Mouse (Mus musculus): ENCODE results near the gene Samd13. TPM values are rescaled to one million over a fixed set of nuclear protein-coding genes. Genes with fewer than 3 reads are reported as not detected.

Samd13 gene
- polyA plus RNA-seq, 1 experiment from 2014 or later = 0.72 TPM

DNA sequence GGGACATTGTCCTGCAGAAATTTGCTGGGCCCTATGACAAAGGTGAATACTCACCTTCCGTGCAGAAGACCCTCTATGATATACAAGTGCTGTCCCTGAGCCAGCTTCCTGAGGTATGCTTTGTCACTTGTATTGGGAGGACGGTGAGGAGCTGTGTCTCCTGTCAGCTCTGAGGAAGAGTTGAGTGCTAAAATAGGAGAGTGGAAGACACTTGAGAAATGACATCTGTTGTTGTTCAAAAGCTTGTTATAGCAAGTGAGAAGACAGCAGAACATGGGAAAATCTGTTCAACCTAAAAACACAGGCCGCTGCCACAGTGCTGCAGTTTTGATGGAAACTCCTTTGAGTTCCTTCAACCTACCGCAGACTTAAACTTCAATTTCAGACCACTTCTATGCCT, 59.6 kb downstream of the Samd13 start:
- no peaks in the 10 kb centered on the region for H3K27me3 ChIP-seq (ENCODE audit: low read depth, poor library complexity, severe bottlenecking)
- H3K4me1 ChIP-seq = peaks cover 6% of the 10 kb centered on the region
- H3K9me3 ChIP-seq (replicated peaks) = no peaks in the 10 kb centered on the region
- no peak for DNase-seq (ENCODE audit: low spot score)
- H3K4me3 ChIP-seq = no peak overlapping the region
- H3K36me3 ChIP-seq = no peaks in the 10 kb centered on the region
- 94% methylated on average over 4 of the region's 4 CpGs for WGBS
- no peak overlapping the region for H3K27ac ChIP-seq (replicated peaks)

GRCm38 (mm10) chr3:146621966-146622365, 63.4 kb downstream of the Samd13 start:
- WGBS = 87% methylated on average over 11 of the region's 11 CpGs
- DNase-seq (ENCODE audit: low spot score) = no peak
- no peaks in the 10 kb centered on the region for H3K36me3 ChIP-seq
- no peaks in the 10 kb centered on the region for H3K27me3 ChIP-seq (ENCODE audit: low read depth, poor library complexity, severe bottlenecking)
- H3K4me3 ChIP-seq = no peak overlapping the region
- no peaks in the 10 kb centered on the region for H3K9me3 ChIP-seq (replicated peaks)
- no peaks in the 10 kb centered on the region for H3K4me1 ChIP-seq
- H3K27ac ChIP-seq (replicated peaks) = no peak overlapping the region

GRCm38 (mm10) chr3:146620555-146621249, 64.7 kb downstream of the Samd13 start:
- WGBS = 91% methylated on average over 14 of the region's 14 CpGs
- no peak for DNase-seq (ENCODE audit: low spot score)

GRCm38 (mm10) chr3:146620101-146620500, 65.3 kb downstream of the Samd13 start:
- DNase-seq (ENCODE audit: low spot score) = no peak
- H3K27me3 ChIP-seq (ENCODE audit: low read depth, poor library complexity, severe bottlenecking) = no peaks in the 10 kb centered on the region
- H3K4me3 ChIP-seq = no peak overlapping the region
- H3K36me3 ChIP-seq = no peaks in the 10 kb centered on the region
- H3K4me1 ChIP-seq = no peaks in the 10 kb centered on the region
- no peaks in the 10 kb centered on the region for H3K9me3 ChIP-seq (replicated peaks)
- WGBS = 90% methylated on average over 10 of the region's 10 CpGs
- no peak overlapping the region for H3K27ac ChIP-seq (replicated peaks)

More at GRCm38 (mm10) chr3:146620555-146621249, 64.7 kb downstream of the Samd13 start:
- Histone ChIP-seq H3K27ac (replicated peaks) (no peak overlapping the region), H3K9me3 (replicated peaks) (no peaks in the 10 kb centered on the region), H3K36me3 (no peaks in the 10 kb centered on the region), H3K4me3 (no peak overlapping the region), H3K4me1 (no peaks in the 10 kb centered on the region), H3K27me3 (ENCODE audit: low read depth, poor library complexity, severe bottlenecking) (no peaks in the 10 kb centered on the region)

DNA sequence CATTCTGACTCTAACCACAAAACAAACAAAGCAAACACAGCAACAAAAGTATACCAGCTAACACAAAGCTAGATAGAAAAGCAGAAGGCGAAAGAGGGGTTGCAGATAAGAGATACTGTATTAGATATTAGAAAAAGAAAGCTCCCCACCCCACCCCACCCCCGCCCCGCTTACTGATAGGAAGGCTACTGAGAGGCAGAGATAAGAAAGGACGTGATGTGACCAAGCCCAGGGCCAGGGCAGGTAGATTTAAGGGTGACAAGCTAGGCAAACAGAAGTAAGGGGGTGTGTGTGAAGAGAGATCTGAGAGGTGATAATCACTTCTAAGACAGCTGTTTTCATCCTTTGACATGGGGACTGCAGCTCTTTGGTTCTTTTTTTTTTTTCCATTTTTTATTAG, 67.0 kb downstream of the Samd13 start:
- no peak for DNase-seq (ENCODE audit: low spot score)

DNA sequence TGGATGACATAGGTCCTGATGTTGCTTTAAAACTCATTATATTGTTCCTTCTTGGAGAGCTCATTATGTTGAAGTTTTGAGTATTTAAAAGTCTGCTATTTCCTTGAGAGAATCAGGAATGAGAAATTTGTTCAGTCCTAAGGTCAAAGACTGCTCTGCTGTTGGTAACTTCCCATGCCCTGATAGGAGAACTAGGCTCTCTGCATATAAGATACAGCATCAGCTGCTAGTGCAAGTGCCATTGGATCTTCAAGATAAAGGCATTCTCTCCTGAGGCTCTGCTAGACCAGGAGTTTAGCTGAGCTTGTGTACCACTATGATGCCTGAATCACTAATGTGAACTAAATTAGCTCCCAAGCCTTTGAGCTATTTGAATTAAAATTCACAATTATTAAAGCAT, 67.4 kb downstream of the Samd13 start:
- no peak for DNase-seq (ENCODE audit: low spot score)
- no peak overlapping the region for H3K27ac ChIP-seq (replicated peaks)
- H3K27me3 ChIP-seq (ENCODE audit: low read depth, poor library complexity, severe bottlenecking) = no peaks in the 10 kb centered on the region
- no peak overlapping the region for H3K4me3 ChIP-seq
- H3K4me1 ChIP-seq = no peaks in the 10 kb centered on the region
- no peaks in the 10 kb centered on the region for H3K36me3 ChIP-seq
- H3K9me3 ChIP-seq (replicated peaks) = no peaks in the 10 kb centered on the region

More for the DNA sequence above, 67.0 kb downstream of the Samd13 start:
- no peak overlapping the region for H3K4me3 ChIP-seq
- no peak overlapping the region for H3K27ac ChIP-seq (replicated peaks)
- no peaks in the 10 kb centered on the region for H3K36me3 ChIP-seq
- H3K9me3 ChIP-seq (replicated peaks) = no peaks in the 10 kb centered on the region
- H3K27me3 ChIP-seq (ENCODE audit: low read depth, poor library complexity, severe bottlenecking) = no peaks in the 10 kb centered on the region
- no peaks in the 10 kb centered on the region for H3K4me1 ChIP-seq
- 86% methylated on average over 4 of the region's 4 CpGs for WGBS

DNA sequence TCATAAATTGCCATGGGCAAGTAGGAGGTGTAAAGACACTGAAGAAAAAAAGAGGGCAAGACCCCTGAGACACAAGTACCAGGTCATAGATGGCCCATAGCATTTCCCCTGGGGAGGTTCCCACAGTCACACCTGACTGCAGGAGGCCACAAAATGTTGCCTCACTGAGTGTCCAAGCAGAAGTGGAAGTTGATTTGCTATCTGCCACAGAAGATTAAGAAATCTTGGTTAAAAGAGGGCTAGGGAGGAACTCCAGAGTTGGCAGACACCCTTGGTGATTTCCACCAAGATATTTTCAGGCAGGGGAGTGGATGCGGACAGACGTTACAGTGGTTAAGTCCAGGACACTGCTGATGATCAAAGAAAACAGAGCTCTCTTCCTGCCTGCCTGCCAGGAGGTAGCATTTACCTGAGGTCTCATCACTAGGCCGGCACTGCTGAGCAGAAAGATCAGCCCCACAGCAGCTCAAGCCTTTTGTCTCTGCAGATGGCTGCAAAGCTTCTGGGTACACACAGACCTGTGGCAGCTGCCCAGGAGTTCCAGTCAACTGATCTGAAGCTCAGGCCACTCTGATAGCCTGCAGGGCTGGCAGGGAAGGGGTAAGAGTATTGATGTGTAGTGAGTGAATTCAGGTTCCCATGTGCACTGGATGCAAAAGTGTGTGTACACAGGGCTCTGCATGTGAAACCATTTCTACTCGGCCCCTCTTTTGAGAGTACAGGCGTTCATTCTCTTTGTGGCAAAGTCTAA, 68.7 kb downstream of the Samd13 start:
- H3K4me1 ChIP-seq = no peaks in the 10 kb centered on the region
- no peaks in the 10 kb centered on the region for H3K9me3 ChIP-seq (replicated peaks)
- WGBS = 80% methylated on average over 5 of the region's 5 CpGs

GRCm38 (mm10) chr3:146615496-146615895, 69.9 kb downstream of the Samd13 start, which contains the start of gene Dnase2b:
Gene Dnase2b, minus strand, starts transcription at chr3:146615596.
- WGBS = 91% methylated on average over 4 of the region's 4 CpGs
- no peak for DNase-seq (ENCODE audit: low spot score)
- Histone ChIP-seq H3K27me3 (ENCODE audit: low read depth, poor library complexity, severe bottlenecking) (no peaks in the 10 kb centered on the region), H3K9me3 (replicated peaks) (no peaks in the 10 kb centered on the region), H3K4me1 (no peaks in the 10 kb centered on the region), H3K4me3 (no peak within 1 kb of the TSS), H3K36me3 (no peaks in the 10 kb centered on the region), H3K27ac (replicated peaks) (no peak within 1 kb of the TSS)

More for the DNA sequence above, 68.7 kb downstream of the Samd13 start:
- no peaks in the 10 kb centered on the region for H3K27me3 ChIP-seq (ENCODE audit: low read depth, poor library complexity, severe bottlenecking)
- H3K36me3 ChIP-seq = no peaks in the 10 kb centered on the region
- no peak for DNase-seq (ENCODE audit: low spot score)
- H3K27ac ChIP-seq (replicated peaks) = no peak overlapping the region
- H3K4me3 ChIP-seq = no peak overlapping the region

DNA sequence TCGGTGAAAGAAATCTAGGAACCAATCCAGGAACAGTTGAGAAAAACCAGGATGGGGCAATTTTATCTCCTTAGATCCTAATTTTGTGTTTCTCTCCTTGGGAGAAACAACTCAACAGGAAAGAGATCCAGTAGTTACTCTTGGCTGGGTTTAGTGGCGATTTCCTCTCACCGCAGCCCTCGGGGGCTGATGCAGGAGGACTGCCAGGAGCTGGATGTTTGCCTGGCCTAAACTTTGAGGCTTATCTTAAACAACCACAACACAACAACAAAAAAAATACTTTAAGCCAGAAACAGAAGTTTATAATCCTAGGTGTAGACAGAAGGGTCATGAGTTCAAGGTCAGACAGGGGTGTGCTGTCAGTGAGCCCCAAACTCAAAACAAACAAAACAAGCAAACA, 73.6 kb downstream of the Samd13 start:
- Histone ChIP-seq H3K4me1 (peaks cover 8% of the 10 kb centered on the region), H3K27me3 (ENCODE audit: low read depth, poor library complexity, severe bottlenecking) (no peaks in the 10 kb centered on the region), H3K4me3 (no peak overlapping the region), H3K27ac (replicated peaks) (no peak overlapping the region), H3K36me3 (no peaks in the 10 kb centered on the region), H3K9me3 (replicated peaks) (no peaks in the 10 kb centered on the region)
- no peak for DNase-seq (ENCODE audit: low spot score)
- 86% methylated on average over 4 of the region's 4 CpGs for WGBS

DNA sequence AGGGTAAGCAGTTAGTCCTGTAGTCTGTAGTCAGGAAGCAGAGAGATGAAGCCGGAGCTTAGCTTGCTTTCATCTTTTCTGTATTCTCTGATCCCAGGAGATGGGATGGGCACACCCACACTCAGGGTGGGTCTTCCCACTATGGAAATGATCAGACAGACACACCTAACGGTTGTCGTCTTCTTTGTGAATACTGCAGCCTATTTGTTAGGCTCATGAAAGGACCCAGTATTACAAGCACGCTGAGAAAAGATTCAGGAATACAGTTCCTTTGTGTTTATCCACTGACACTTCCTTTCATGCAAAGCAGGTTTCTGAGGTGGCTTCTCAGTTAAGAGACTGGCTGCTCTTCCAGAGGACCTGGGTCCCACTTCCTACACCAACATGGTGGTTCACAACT, 74.1 kb downstream of the Samd13 start:
- Histone ChIP-seq H3K9me3 (replicated peaks) (no peaks in the 10 kb centered on the region), H3K27ac (replicated peaks) (no peak overlapping the region), H3K4me1 (peaks cover 8% of the 10 kb centered on the region), H3K36me3 (no peaks in the 10 kb centered on the region), H3K27me3 (ENCODE audit: low read depth, poor library complexity, severe bottlenecking) (no peaks in the 10 kb centered on the region), H3K4me3 (no peak overlapping the region)
- 91% methylated on average over 4 of the region's 4 CpGs for WGBS
- DNase-seq (ENCODE audit: low spot score) = no peak

DNA sequence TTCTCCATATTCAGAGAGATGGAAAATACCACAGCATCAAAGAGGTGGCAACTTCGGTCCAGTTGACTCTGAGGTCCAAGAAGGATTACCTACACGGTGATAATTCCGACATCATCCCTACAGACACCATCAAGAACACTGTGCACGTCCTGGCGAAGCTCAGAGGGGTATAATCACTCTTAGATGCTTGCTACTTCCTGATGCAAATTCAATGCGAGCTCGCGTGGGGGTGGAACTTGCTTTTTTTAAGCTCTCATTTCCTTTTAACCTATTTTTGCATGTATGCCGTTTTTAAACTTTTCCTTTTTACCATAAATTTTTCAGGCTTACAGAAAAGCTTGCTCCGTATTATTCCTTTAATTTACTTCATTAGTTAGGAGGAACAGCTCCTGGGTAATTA, 75.1 kb downstream of the Samd13 start:
- no peaks in the 10 kb centered on the region for H3K36me3 ChIP-seq
- no peaks in the 10 kb centered on the region for H3K27me3 ChIP-seq (ENCODE audit: low read depth, poor library complexity, severe bottlenecking)
- no peak overlapping the region for H3K4me3 ChIP-seq
- H3K4me1 ChIP-seq = peaks cover 8% of the 10 kb centered on the region
- H3K27ac ChIP-seq (replicated peaks) = no peak overlapping the region
- 84% methylated on average over 10 of the region's 10 CpGs for WGBS
- H3K9me3 ChIP-seq (replicated peaks) = no peaks in the 10 kb centered on the region
- DNase-seq (ENCODE audit: low spot score) = no peak

GRCm38 (mm10) chr3:146607368-146607767, 78.0 kb downstream of the Samd13 start:
- DNase-seq (ENCODE audit: low spot score) = no peak
- Histone ChIP-seq H3K27ac (replicated peaks) (no peak overlapping the region), H3K36me3 (no peaks in the 10 kb centered on the region), H3K9me3 (replicated peaks) (no peaks in the 10 kb centered on the region), H3K4me1 (peaks cover 8% of the 10 kb centered on the region), H3K27me3 (ENCODE audit: low read depth, poor library complexity, severe bottlenecking) (no peaks in the 10 kb centered on the region), H3K4me3 (no peak overlapping the region)
- 67% methylated on average over 1 of the region's 1 CpGs for WGBS

GRCm38 (mm10) chr3:146604647-146605046, 80.7 kb downstream of the Samd13 start:
- H3K27me3 ChIP-seq (ENCODE audit: low read depth, poor library complexity, severe bottlenecking) = no peaks in the 10 kb centered on the region
- peaks cover 8% of the 10 kb centered on the region for H3K4me1 ChIP-seq
- DNase-seq (ENCODE audit: low spot score) = no peak
- H3K4me3 ChIP-seq = no peak overlapping the region
- no peaks in the 10 kb centered on the region for H3K9me3 ChIP-seq (replicated peaks)
- H3K27ac ChIP-seq (replicated peaks) = no peak overlapping the region
- H3K36me3 ChIP-seq = no peaks in the 10 kb centered on the region
- 90% methylated on average over 9 of the region's 9 CpGs for WGBS
